Mouse (Mus musculus) embryo, embryonic 9.5 days (tissue): Measurements from ENCODE around the gene Ppp1r17.
A peak's percentile ranks its signal among the peaks of the same experiment; 100 is the strongest.

Source experiments
- DNase-seq: peaks from one replicate; pipeline ENCODE4 v3.0.0-alpha.2; 2017; ENCODE audit errors: extremely low spot score

The Ppp1r17 gene

DNA sequence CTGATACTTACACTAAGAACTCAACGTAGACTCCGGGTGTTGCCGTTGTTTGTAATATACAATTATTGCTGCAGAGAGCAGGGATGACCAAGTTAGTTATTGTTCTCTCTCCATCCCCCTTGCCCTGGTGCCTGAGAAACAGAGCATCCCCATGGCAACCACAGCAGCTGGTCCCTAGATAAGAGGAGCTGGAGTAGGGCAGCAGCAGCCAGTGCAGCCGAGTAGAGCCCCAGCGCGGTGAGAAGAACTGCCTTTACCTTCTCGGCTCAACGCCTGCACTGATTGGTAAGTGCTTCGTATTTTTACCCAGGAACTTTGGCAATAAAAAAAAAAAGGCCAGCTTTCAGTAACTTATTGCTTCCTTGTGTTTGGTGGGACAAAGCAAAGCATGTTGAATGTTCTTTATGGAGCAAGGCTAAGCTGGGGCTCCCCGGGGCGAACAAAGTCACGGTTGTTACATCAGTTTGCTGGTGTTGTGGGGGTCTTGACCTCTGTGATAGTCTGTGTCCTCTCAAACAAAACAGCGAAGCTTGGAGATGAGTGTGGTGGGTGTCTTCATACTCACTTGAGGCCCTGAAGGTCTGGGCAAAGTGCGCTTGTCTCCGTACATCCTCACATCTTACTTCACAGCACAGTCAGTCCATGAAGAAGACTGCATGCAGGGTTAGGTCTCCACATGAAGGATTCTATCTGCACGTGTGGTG, at the start of gene Ppp1r17:
TSS of gene Ppp1r17 (plus strand) at position 207 of the 704 bp plus-strand sequence.
- DNase-seq: peak; percentile 38

DNA sequence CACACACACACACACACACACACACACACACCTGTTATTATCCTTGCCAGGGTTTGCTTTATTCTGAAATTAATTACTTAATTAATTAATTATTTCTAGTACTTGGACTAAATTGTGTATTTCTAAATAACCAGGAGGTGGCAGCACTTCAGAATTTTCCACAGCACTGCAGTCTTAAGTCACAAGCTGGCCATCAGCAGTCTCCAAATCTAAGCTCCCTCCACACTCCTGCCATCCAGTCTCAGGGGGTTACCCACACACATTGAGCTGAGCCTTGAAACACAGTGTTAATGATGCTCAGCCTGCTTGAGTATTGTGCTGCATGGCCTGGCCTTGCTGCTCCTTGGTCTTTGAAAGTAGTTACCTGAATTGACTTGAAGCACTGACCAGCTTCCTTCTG, 44.3 kb upstream of the Ppp1r17 start:
- peak; percentile 15 for DNase-seq

DNA sequence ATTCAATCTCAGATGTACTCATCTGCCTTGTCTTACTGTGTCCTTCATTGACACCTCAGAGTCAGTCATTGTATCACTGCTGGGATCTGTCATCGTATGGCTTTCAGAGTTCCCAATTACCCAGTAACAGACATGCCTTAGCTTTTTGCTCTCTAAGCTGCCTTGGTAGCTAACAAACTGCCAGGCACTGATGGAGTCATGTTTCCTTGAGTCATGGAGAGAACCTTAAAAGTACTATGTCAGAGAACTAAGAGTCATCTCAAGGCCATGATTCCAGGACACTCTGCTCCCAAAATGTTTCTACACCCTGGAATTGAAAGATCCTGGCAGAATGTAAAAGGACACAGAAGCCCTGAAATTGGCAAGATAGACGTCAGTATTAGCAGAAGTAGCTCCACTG, 37.5 kb upstream of the Ppp1r17 start:
- DNase-seq: no peak

DNA sequence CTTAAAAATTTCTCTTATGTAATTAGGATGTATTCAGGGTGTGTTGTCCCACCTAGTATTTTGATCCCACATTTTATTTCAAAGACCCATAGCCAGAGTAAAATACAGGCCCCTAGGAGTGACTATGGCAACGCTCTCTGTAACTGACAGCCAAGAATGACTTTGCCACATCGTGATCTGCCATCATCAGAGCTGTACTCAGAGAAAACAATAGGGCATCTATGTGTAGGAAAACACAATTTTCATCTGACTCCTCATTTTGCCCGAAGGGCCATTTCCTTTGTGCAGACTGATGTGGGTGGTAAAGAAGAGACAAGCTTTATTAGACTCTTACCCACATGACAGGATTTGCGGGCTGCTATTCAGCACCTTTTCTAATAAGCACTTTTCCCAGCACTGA, 8.6 kb upstream of the Ppp1r17 start:
- no peak for DNase-seq

DNA sequence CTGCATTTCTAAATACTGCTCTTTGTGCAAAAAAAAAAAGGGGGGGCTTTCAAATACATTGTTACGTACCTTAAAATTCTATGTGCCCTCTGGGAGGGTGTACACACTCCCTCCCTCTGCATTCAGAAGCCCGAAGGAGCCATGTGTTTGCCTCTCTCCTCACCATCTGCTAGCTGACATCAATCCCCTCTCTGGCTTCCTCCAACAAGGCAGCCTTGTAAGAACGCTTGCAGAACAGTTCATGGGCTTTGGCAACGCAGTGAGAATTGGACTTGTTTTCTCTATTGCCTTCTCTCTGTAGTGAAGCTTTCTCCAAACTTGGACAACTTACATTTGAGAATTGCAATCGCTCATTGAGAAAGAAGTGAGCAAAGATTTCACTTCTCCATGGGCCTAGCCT, 4.9 kb upstream of the Ppp1r17 start:
- no peak for DNase-seq

DNA sequence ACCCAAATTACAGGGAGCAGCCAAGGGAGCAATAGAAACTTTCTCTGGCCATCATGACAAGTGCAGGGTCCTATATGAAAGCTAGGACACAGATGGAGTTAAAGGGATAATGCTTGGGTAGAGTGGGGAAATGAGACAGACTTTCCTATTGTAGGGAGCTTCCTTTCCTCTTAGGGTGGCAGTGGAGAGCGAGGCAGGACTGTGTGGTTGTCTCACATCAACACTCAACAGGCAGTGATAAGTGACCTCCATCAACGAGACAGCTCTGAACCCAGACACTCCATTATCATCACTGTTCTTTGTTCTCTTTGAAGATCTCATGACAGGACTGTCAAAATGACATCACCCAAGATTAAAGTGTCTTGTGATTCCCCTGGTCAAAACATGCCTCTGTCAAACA, 2.3 kb downstream of the Ppp1r17 start:
- no peak for DNase-seq

DNA sequence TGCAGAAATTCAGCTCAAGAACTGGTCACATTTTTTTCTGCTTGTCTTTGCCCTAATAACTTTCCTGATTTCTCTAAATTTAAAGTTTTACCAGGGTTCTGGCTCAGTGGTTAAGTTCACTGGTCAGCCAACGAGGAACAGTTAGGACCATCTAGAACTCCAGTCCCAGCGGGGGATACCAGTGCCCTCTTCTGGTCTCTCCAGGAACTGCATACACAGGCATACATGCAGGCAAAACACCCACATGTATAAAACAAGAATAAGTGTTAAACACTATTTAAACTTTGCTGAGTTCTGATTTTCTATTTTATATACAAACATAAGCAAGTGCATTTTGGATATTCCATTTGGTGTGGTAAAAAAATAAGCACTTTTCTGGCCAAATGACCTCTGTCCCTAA, 8.2 kb downstream of the Ppp1r17 start:
- DNase-seq: no peak

DNA sequence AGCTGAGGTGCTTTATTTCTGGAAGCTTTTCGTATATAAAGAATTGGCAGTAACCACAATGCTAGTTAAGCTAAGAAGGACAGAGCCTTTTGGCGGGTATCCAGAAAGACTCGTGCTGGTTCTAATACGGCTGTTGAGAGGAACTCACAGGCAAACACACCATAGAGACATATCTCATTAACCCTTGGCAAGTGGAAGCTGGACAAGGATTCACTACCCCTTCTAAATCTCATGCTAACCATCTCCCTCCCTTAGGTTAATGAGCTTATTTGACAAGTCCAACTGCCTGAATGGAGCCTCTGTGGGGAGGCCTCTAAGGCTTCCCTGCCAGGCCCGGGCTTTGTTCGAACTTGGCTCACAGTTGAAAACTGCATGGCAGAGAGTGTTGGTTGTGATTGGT, 10.0 kb downstream of the Ppp1r17 start:
- no peak for DNase-seq

DNA sequence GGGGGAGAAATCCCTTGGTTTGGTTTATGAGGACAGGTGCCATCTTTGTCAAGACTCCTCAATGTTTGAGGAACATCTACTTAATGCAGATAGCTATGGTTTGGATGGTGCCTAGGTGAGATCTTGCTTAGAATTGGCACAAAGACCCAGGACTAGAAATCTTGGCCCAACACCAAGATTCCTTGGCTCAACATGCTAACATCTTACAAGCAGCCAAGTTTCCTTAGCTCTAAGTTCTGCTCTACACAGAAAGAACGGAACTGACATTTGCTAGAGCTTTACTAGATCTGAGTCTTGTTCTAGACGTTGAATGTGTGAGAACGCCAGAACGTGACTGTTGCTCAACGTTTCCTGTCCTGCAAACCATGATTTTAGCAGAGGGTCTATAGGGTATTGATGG, 10.7 kb downstream of the Ppp1r17 start:
- no peak for DNase-seq

DNA sequence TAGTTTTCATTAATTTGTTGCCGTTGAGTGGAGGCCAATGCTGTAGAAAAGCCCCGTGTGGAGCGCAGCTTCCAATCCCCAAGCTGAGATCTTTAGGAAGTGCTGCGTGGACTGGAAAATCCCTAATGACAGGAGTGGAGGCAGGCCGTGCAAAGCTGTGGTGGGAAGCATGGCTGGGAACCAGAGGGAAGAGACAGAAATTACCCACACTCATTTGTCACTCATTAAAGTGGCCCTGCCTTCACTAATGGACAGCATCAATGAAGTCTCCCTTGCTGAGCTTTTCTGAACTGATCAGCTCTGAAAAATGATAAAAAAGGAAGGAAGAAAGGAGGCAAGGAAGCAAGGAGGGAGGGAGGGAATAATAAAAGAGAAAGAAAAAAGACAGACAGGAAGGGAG, 12.7 kb downstream of the Ppp1r17 start:
- DNase-seq: no peak

DNA sequence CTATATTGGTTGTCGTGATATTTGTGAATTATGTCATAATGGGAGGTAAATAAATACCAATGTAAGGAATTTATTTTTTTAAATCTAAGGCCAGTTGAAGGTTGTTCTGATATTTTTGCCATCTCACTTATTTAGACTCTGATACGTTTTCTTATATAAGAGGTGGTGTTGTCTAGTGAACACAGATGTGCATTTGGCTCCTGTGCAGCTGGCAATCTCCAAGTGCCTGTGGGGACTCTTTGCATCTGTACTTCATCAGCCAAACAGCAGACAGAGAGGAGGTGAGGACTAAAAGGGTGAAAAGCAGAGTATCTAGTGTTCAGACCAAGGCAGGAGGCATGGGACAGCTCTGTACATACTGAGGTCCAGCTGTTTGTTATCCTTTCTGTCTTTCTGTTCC, 14.9 kb downstream of the Ppp1r17 start:
- no peak for DNase-seq

DNA sequence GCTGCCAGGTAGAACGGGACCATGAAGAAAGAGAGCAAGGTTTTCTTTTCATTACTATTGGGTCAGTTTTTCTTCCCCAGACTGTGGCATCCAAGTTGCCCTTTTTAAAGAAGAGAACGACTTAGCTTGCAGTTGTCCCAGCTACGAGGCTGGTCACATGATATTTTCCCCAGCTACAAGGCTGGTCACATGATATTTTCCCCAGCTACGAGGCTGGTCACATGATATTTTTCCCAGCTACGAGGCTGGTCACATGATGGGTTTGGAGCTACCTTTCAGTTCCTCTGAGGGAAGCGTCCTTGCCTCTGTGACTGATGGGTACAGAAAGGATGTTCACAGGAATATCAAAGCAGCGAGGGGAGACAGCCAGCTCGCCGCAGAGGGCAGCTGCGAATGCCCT, 17.8 kb downstream of the Ppp1r17 start:
- DNase-seq: no peak

DNA sequence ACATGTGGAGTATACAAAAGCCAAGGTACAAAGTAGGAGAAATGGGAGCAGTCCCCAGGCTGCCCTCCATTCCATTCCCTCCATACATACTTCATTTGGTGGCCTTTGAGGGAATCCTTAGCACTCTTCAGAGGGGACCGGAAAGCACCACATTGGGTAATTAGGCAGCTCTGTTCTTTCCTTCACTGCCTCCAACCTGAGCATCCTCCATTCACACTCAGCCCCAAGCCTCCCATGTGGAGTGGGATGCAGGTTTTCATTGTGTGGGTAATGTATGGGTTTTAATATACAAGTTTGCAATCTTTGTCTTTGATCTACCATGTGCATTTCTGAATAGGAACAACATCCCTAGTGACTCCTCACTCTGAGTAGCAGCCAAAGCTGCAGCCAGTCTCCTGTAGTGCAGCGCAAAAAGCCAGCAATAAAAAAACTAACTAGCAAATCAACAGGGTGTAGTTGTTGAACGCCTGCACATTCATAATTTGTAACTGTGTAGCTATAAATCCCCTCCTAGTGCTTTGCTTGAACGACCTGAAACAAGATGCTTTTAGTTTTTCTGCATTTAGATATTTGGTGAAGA, 22.3 kb downstream of the Ppp1r17 start:
- no peak for DNase-seq

DNA sequence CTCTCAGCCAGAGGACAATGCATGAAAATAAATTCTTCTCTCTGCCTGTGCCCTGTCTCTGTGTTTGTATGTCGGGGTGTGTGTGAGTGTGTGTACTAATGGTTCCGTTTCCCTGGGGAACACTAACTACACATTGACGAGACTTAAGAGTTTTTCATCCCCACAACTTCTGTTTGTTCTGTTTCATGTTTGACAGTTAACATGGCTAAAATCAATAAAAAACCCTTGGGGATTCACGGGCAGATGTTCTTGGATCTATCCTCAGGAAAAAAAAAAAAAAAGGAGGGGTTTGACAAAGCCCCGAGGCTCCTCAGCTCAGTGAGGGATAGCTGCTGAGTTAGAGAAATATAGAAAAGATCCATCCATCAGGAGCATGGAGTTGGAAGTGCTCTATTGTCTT, 27.0 kb downstream of the Ppp1r17 start:
- DNase-seq: no peak

DNA sequence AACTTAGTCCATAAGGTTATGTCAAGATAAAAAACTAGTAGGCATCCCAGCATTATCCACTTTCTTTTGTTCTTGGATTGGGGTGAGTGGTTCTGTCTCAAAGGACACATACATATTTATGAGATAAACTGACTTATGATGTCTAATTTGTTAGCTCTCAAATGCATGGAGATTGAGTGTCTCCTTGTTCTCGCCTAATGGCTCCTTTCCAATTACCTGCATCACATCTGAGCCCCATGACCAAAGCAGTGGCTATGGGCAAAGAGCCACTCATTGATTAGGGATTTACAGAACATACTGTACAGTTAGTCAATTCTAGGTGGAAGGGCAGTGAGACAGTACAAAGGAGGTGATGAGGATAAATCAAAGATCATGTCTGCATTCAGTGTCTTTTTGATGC, 27.4 kb downstream of the Ppp1r17 start:
- DNase-seq: no peak

DNA sequence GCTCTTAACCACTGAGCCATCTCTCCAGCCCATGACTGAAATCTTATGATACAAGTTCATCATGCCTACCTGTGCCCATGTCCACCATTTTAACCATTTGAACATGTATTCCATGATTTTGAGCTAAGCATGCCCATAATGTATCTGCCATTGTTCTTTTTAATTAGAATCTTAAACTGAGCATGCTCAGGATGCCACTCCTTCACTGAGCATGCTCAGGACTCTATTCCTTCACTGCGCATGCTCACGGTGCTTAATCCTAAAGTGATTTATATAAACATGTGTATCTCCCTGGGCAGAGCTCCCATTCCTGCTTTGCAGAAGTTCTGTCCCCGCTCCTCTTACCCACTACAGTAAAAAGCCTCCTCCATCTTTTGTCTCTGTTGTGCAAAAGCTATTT, 31.3 kb downstream of the Ppp1r17 start:
- no peak for DNase-seq

DNA sequence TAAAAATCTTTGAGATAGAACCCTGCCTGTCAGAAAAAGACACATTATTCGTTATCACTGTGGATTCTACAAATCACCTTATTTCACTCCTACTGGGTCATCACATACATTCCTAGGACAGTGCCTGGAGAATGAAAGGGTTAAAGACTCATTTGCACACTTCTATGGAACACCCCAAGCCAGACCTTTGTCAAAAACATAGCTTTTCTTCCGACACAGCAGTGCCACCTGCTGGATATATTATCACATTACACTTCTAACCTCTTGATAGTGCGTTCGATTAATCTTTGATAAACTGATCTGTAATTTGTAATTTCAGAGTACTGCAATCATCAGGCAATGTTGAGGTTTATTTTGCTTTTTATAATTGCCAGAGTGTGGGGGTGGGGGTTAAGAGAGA, 31.8 kb downstream of the Ppp1r17 start:
- peak; percentile 47 for DNase-seq

DNA sequence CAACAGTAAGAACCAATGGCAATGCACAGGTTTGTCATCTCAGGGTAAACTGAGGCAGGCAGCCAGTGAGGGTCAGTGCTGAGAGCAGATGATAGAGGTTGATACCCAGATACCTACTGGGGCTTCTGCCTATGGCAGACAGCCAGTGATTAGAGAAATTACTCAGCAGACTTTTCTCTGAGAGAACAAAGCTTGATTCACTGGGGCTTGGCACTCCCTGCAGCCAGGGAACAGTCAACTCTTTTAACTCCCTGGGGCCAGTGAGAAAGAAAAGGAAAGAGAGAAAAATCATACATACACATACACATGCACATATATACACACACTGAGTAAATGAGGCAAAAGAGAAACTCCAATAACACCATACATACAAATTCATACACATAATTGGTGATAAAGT, 46.4 kb downstream of the Ppp1r17 start:
- no peak for DNase-seq

DNA sequence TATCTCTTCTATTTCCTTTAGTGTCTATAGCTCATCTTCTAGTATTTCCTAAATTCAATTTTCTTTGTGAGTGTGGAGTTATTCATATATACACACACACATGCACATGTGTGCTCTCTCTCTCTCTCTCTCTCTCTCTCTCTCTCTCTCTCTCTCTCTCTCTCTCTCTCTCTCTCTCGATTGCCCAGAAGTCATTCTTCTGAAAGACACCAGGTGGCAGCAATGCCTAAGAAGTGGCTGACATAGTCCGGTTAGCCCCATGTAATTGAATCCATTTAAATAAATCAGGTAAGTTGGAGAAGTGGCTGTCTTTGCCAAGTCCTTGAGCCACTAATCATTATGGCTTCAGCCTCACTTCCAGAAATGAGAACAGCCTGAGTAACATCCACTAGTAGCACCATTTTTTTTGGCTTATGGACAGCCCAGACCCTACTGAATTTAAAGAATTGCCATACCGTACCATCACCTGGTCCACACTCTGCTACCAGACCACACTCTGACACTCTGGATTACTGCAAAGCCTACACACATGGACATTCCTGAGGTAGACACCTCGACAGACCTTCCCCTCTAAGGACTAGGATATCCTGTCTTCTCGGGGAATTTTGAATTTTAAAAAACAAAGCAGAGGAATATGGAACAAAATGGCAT, 49.5 kb downstream of the Ppp1r17 start:
- peak; percentile 32 for DNase-seq

DNA sequence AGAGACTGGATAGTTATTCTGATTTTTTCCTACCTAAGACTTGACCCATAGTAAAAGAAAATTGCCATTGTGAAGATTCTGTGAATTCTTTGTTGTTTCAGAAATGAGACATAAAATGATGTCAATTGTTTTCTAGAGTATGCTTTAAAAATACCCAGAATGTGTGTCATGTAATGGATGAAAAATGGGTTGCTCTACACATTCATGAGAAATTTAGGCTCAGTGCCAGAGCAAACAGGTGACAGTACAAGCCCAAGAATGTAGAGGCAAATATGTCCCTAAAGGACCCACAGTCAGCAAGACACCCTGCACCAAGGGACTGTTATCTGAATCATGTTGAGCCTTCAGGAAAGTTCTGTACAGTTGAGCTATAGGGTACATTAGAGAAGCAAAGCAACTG, 51.2 kb downstream of the Ppp1r17 start:
- no peak for DNase-seq

DNA sequence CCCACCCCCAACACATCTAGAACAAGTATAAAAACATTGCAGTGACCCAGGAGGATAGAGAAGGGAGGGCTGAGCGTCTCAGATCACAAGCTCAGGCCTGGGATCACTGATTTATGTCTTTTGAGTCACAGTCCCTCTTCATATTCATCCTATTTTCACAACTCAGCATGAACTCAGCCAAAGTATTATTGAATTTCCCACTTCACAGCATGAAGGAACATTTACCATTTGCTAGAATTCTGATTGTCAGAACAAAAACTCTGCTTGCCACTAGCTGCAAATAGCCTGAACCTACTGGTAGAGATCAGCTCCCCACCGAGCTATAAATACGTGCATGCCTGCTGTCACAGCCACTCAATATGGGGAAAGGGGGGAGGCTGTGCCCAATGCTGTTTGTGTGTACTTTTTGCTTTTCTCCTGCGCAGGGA, 59.1 kb downstream of the Ppp1r17 start:
- no peak for DNase-seq
